Mouse (Mus musculus) gastrocnemius, postnatal 14 days (tissue): ENCODE results near the gene Stag3. TPM values are rescaled to one million over a fixed set of nuclear protein-coding genes. Genes with fewer than 3 reads are reported as not detected.

Source experiments
- total RNA-seq, 2 experiments: library from RNA; stranded (reverse); gene quantifications; 2 replicates each; pipeline ENCODE4 v1.2.3; 2021

The Stag3 gene
- total RNA-seq, 2 experiments from 2014 or later = 0.49 TPM; not detected in 1

Other genes with a start within 250 kb of the Stag3 start
- gene Smok3c, start 227.0 kb upstream of the Stag3 start, total RNA-seq = not detected
- 10 to 100 TPM; 10.8 to 11.2 TPM for gene Zkscan1, start 195.2 kb upstream of the Stag3 start, total RNA-seq
- gene Zscan21, start 163.3 kb upstream of the Stag3 start, total RNA-seq = 10 to 100 TPM; 10.3 to 10.6 TPM
- gene Zfp113, start 124.5 kb upstream of the Stag3 start, total RNA-seq = 1 to 10 TPM; 5.3 to 6.0 TPM
- gene Cops6, start 119.2 kb upstream of the Stag3 start, total RNA-seq = 100 to 1,000 TPM; 107 to 110 TPM
- 10 to 100 TPM in 1 of 2 experiments, 1 to 10 TPM in 1; 7.6 to 10.1 TPM for gene Ap4m1, start 108.2 kb upstream of the Stag3 start, total RNA-seq
- gene Mcm7, start 107.8 kb upstream of the Stag3 start, total RNA-seq = 10 to 100 TPM; 10.7 to 11.8 TPM
- gene Taf6, start 92.8 kb upstream of the Stag3 start, total RNA-seq = 10 to 100 TPM; 20.8 to 24.8 TPM
- 1 to 10 TPM; 6.4 to 7.2 TPM for gene Cnpy4, start 92.8 kb upstream of the Stag3 start, total RNA-seq
- 1 to 10 TPM; 2.6 to 2.9 TPM for gene Mblac1, start 85.9 kb upstream of the Stag3 start, total RNA-seq
- gene Nxpe5, start 54.3 kb upstream of the Stag3 start, total RNA-seq = under 1 TPM; 0.58 to 0.98 TPM
- 10 to 100 TPM; 52.6 to 60.5 TPM for gene Lamtor4, start 24.8 kb upstream of the Stag3 start, total RNA-seq
- gene BC037034, start 16.2 kb upstream of the Stag3 start, total RNA-seq = 1 to 10 TPM; 3.4 to 4.6 TPM
- gene Gal3st4, start 7.4 kb upstream of the Stag3 start, total RNA-seq = under 1 TPM; 0.51 to 0.55 TPM
- not detected for gene Gm43720, start 282 bp upstream of the Stag3 start, total RNA-seq
- gene Gpc2, start 235 bp upstream of the Stag3 start, total RNA-seq = under 1 TPM; 0.44 to 0.47 TPM
- gene Pvrig, start 61.7 kb downstream of the Stag3 start, total RNA-seq = not detected
- 1 to 10 TPM; 3.2 to 3.6 TPM for gene Zfp157, start 161.2 kb downstream of the Stag3 start, total RNA-seq